Mouse (Mus musculus) liver, embryonic 15.5 days (tissue): ENCODE measurements around the gene Ccdc91. TPM values are rescaled to one million over a fixed set of nuclear protein-coding genes. Genes with fewer than 3 reads are reported as not detected.

Experiments
- ATAC-seq: fragments of 200-750 bp; cut with Nextera tagmentation; 2 replicates; pipeline ENCODE4 v1.8.0; 2017; ENCODE audit warnings: moderate number of reproducible peaks, mild to moderate bottlenecking, moderate library complexity; ENCODE audit not compliant: insufficient read depth
- H3K27ac ChIP-seq: fragments of 300-500 bp; sonication (generic); replicated peaks from 2 replicates; pipeline ENCODE4 v1.5.1; 2015; ENCODE audit warnings: mild to moderate bottlenecking, inconsistent platforms
- H3K27me3 ChIP-seq: fragments of 300-500 bp; sonication (generic); 2 replicates; pipeline ENCODE4 v1.6.1; 2015; ENCODE audit warnings: mild to moderate bottlenecking, inconsistent platforms
- H3K36me3 ChIP-seq: fragments of 300-500 bp; sonication (generic); replicated peaks from 2 replicates; pipeline ENCODE4 v1.6.1; 2015; ENCODE audit warnings: moderate library complexity, mild to moderate bottlenecking, inconsistent platforms
- H3K4me1 ChIP-seq: fragments of 300-500 bp; sonication (generic); replicated peaks from 2 replicates; pipeline ENCODE4 v1.6.1; 2015; ENCODE audit warnings: inconsistent platforms
- H3K4me2 ChIP-seq: fragments of 300-500 bp; sonication (generic); 2 replicates; pipeline ENCODE4 v1.6.1; 2015; ENCODE audit warnings: moderate library complexity, mild to moderate bottlenecking, inconsistent platforms
- H3K4me3 ChIP-seq: fragments of 300-500 bp; sonication (generic); replicated peaks from 2 replicates; pipeline ENCODE4 v1.5.1; 2015; ENCODE audit warnings: mild to moderate bottlenecking, inconsistent platforms
- H3K9ac ChIP-seq: fragments of 300-500 bp; sonication (generic); 2 replicates; pipeline ENCODE4 v1.6.1; 2015; ENCODE audit warnings: moderate library complexity, mild to moderate bottlenecking, inconsistent platforms
- H3K9me3 ChIP-seq: fragments of 300-500 bp; sonication (generic); replicated peaks from 2 replicates; pipeline ENCODE4 v1.6.1; 2016; ENCODE audit warnings: inconsistent platforms
- WGBS: fragments of 180-500 bp; shearing (Covaris S2); methylation state at CpG from one replicate; pipeline ENCODE4 v1.1.7; 2015; ENCODE audit warnings: mixed read lengths; ENCODE audit not compliant: insufficient replicate concordance; 5-methylcytosine and 5-hydroxymethylcytosine counted together
- polyA plus RNA-seq: library from polyadenylated mRNA; unstranded; fragments of >200 nt; fragmentation: Nextera tagmentation; extraction: Ambion mirVana; gene quantifications from 2 replicates; pipeline ENCODE4 v1.2.1, GENCODE M21; 2015

Gene Ccdc91
- polyA plus RNA-seq, 1 experiment from 2014 or later, result 5.5 TPM

DNA sequence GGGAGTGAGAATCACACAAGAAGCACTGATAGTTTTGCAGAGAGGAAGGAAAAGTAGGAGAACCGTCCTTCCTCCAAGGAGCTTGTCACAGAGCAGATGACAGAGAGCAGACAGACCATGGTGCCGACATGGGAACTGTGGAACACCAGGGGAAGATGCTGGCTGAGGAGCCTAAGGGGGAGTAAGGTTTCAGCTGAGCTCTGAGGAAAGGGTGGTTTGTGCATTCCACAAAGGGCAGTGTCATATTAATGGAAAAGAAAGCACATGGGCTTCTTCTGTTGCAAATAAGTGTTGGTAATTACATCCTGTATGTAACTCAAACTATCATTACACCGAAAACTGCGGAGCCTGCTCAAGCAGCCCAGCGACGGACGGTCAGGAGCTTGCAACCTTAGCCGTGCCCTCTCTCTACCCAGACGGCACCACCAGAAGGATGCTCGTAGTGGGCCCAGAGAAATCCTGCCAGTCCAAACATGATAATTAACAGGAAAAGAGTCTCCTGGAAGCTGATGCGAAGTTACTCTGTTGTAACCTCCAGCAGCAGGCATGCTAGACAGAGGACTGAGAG, 170.9 kb downstream of the Ccdc91 start:
- no peak overlapping the region for H3K4me3 ChIP-seq
- WGBS, result 72% methylated on average over 11 of the region's 11 CpGs
- H3K27me3 ChIP-seq, result no peaks in the 10 kb centered on the region
- H3K27ac ChIP-seq, result no peak overlapping the region
- no peak overlapping the region for H3K4me2 ChIP-seq
- H3K9me3 ChIP-seq, result no peaks in the 10 kb centered on the region
- no peak for ATAC-seq
- no peaks in the 10 kb centered on the region for H3K4me1 ChIP-seq
- H3K36me3 ChIP-seq, result no peaks in the 10 kb centered on the region
- H3K9ac ChIP-seq, result no peak overlapping the region

DNA sequence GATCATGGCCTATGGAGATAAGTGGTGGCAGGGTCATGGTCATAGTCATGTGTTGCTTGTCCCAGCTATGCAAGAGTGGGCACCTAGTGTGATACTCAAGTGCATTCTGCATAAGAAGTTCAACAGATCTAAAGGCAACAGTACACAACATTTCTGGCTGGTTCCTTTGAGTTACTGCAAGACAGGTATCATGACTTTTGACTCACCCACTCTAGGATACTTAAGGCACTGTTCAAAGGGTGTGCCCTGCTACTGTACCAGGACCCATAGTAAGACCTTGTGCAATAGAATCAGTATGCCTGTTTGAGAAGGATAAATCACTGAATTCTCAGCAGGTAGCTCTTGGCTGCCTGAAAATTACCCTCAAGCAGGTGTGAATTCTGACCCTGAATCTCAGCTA, 182.4 kb downstream of the Ccdc91 start:
- H3K4me1 ChIP-seq, result no peaks in the 10 kb centered on the region
- no peak overlapping the region for H3K4me2 ChIP-seq
- no peaks in the 10 kb centered on the region for H3K36me3 ChIP-seq
- H3K27ac ChIP-seq, result no peak overlapping the region
- H3K4me3 ChIP-seq, result no peak overlapping the region
- H3K9ac ChIP-seq, result no peak overlapping the region
- H3K27me3 ChIP-seq, result no peaks in the 10 kb centered on the region
- no peaks in the 10 kb centered on the region for H3K9me3 ChIP-seq
- no peak for ATAC-seq

DNA sequence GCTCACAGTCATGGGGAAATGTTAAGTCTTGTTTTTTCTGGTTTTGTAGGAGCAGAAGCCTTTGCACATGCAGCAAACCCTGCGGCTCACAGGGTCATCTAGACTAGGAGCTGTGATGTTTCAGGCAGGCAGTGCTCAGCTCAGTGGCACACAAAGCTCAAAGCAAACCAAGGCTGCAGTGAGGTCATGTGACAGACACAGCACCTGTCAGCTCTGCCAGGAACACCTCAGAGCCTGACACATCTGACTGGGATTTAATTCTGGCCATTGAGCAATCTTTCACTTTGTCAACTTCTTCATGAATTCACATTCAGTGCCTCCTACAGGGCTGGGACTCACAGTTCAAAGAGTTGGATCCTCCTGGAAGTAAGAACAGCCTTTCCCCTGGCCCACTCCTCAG, 185.1 kb downstream of the Ccdc91 start:
- no peaks in the 10 kb centered on the region for H3K9me3 ChIP-seq
- H3K4me3 ChIP-seq, result no peak overlapping the region
- no peak overlapping the region for H3K9ac ChIP-seq
- H3K4me2 ChIP-seq, result no peak overlapping the region
- 25% methylated on average over 1 of the region's 1 CpGs for WGBS
- H3K27me3 ChIP-seq, result no peaks in the 10 kb centered on the region
- ATAC-seq, result no peak
- no peaks in the 10 kb centered on the region for H3K4me1 ChIP-seq
- no peak overlapping the region for H3K27ac ChIP-seq
- no peaks in the 10 kb centered on the region for H3K36me3 ChIP-seq

DNA sequence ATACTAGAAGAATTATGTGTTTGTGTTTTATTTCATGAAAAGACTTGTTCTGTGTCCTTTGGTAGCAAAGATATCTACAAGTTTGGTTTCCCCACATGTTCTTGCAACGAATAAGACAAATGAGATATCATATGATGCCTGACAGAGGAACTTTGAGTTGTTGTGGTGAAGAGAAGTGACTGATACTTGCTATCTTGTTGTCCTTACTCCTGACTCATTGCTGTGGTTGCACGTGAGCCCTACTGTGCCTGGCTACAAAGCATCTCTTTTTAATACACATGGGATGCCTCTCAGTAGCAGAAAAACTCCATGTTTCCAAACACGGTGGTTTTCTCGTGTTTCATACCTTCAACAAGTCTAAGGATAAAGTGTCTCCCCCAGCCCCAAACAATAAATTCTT, 186.2 kb downstream of the Ccdc91 start:
- ATAC-seq, result no peak
- 41% methylated on average over 4 of the region's 4 CpGs for WGBS

DNA sequence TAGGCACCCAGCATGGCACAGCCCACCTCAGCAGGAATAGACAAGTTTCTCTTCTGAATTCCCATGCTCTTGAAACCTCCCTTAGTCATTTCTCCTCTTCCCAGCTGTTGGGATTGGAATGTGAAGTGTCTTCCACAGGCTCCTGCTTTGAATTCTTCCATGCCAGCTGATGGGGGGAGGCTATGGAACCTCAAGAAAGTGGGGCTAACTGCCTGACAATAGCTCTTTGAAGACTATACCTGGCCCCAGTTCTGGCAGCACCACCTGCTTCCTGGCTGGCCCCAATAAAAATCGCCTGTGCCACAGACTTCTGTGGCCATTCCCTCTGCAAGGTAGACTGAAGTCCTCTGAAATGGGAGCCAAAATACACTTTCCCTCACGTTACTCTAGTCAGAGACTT, 187.0 kb downstream of the Ccdc91 start:
- Histone ChIP-seq H3K4me1 (no peaks in the 10 kb centered on the region), H3K27ac (no peak overlapping the region), H3K9ac (no peak overlapping the region), H3K36me3 (no peaks in the 10 kb centered on the region), H3K4me3 (no peak overlapping the region), H3K27me3 (no peaks in the 10 kb centered on the region), H3K4me2 (no peak overlapping the region), H3K9me3 (no peaks in the 10 kb centered on the region)
- 36% methylated on average over 2 of the region's 2 CpGs for WGBS
- no peak for ATAC-seq

More for the DNA sequence above, 186.2 kb downstream of the Ccdc91 start:
- Histone ChIP-seq H3K9me3 (no peaks in the 10 kb centered on the region), H3K36me3 (no peaks in the 10 kb centered on the region), H3K27ac (no peak overlapping the region), H3K27me3 (no peaks in the 10 kb centered on the region), H3K4me3 (no peak overlapping the region), H3K4me2 (no peak overlapping the region), H3K4me1 (no peaks in the 10 kb centered on the region), H3K9ac (no peak overlapping the region)

DNA sequence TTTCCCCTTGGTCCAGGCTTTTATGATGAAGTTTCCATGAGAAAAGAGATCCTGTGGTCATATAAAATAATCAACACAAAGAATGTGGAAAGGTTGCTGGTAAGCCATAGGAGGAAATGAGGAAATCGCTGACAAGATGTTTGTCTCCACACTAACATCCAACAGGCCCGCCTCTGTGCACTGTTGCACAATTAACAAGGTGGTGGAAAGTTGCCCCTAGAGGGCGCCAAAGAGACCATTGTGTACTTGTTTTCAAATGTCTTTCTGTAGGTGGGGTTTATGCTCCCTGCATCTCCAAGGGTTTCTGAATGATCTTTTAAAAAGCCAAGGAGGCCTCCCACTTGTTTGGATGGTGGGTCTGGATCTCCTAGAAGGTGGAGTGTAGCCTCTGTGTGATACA, 188.7 kb downstream of the Ccdc91 start:
- Histone ChIP-seq H3K4me3 (no peak overlapping the region), H3K9ac (no peak overlapping the region), H3K9me3 (no peaks in the 10 kb centered on the region), H3K27me3 (no peaks in the 10 kb centered on the region), H3K36me3 (no peaks in the 10 kb centered on the region), H3K4me1 (no peaks in the 10 kb centered on the region), H3K27ac (no peak overlapping the region), H3K4me2 (no peak overlapping the region)
- WGBS, result 31% methylated on average over 3 of the region's 3 CpGs
- ATAC-seq, result no peak

DNA sequence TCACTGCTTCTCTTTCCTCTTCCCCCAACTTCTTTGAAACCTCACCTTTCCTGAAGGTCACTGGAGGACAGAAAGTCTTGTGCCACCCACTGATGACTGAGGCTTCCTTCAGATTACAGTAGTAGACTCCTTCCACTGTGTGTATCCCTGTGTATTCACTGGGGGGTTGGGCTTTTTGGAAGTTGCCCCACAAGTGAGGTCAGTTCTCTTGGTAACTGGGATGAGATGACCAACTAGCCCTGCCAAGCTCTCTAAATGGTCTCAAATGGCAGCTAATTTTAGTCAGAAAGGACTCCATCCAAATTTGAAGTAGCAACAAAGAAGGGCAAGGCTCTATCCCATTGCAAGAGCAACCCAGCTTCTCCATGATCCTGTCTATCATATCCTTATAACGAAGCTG, 195.7 kb downstream of the Ccdc91 start:
- 62% methylated on average over 1 of the region's 1 CpGs for WGBS
- Histone ChIP-seq H3K27ac (no peak overlapping the region), H3K27me3 (no peaks in the 10 kb centered on the region), H3K9ac (no peak overlapping the region), H3K4me1 (no peaks in the 10 kb centered on the region), H3K9me3 (no peaks in the 10 kb centered on the region), H3K36me3 (no peaks in the 10 kb centered on the region), H3K4me2 (no peak overlapping the region), H3K4me3 (no peak overlapping the region)
- no peak for ATAC-seq

DNA sequence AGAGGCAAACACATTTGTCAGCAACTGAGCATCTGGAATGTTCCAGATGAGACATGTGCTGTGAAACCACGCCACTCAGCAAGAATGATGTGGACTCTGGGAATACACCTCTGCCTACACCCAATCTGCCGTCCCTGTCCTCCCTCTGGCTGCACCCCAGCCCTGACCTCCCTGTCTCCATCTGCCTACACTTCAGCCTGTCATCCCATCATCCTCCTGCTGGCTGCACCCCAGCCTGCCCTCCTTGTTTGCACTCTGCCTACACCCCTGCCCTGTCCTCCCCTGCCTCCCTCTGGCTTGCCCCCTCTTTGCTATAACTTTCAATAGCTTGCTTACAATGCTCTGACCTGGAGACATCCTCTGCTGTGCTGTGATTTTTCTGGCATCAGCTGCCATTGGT, 196.9 kb downstream of the Ccdc91 start:
- Histone ChIP-seq H3K27me3 (no peaks in the 10 kb centered on the region), H3K27ac (no peak overlapping the region), H3K9me3 (no peaks in the 10 kb centered on the region), H3K9ac (no peak overlapping the region), H3K4me2 (no peak overlapping the region), H3K4me1 (no peaks in the 10 kb centered on the region), H3K36me3 (no peaks in the 10 kb centered on the region), H3K4me3 (no peak overlapping the region)
- 26% methylated on average over 2 of the region's 2 CpGs for WGBS
- ATAC-seq, result no peak

DNA sequence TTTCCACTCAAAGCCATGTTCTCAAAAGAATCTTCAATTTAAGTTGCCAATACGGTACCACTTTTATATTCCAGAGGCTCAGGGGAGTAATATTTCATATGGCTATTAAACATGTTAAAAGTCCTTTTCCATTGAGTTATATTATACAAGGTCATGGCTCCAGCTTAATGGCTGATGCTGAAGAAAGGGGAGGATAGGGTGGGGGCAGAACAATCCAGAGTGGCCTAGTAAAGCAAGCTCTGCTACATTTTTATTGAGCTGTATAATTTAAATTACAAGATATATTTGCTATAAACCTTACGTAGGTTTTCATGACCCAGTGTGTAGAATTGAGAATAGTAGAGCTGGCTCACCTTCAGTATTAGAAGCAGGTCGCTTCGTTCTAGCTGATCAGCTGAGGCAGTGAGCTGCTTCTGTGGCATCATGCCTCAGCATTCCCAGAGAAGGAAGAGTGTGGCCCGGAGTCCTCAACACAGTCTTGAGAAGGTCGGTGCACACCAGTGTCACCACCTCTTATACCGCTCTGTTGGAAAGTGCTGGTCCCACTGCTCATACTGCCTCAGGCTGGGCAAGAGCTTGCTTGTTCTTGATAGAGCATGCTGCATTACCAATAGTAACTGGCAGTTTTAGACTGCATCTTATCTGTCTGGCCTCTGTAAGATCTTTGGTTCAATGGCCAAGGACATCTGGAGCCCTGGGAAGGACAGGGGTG, 199.6 kb downstream of the Ccdc91 start:
- no peak overlapping the region for H3K9ac ChIP-seq
- no peak overlapping the region for H3K27ac ChIP-seq
- H3K4me1 ChIP-seq, result no peaks in the 10 kb centered on the region
- ATAC-seq, result no peak
- 61% methylated on average over 7 of the region's 7 CpGs for WGBS
- H3K27me3 ChIP-seq, result no peaks in the 10 kb centered on the region
- no peak overlapping the region for H3K4me2 ChIP-seq
- no peaks in the 10 kb centered on the region for H3K9me3 ChIP-seq
- no peaks in the 10 kb centered on the region for H3K36me3 ChIP-seq
- H3K4me3 ChIP-seq, result no peak overlapping the region

DNA sequence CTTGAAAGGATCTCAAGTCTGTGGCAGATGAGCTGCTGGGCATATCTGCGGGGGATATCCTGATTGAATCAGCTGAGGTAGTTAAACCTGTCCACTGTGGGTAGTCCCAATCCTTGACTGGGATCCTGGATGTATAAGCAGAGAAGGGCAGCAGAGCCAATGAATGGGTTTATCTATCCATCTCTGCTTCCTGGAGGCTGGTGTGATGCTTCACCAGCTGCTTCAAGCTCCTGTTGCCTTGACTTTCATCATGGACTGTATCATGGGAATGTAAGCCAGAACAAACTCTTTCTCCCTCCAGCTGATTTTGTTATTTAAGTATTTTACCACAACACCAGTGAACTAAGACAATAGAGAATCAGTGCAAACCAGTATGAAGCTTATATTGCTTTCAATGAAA, 200.6 kb downstream of the Ccdc91 start:
- WGBS, result 83% methylated on average over 1 of the region's 1 CpGs
- Histone ChIP-seq H3K36me3 (no peaks in the 10 kb centered on the region), H3K4me1 (no peaks in the 10 kb centered on the region), H3K27ac (no peak overlapping the region), H3K27me3 (no peaks in the 10 kb centered on the region), H3K4me2 (no peak overlapping the region), H3K9me3 (no peaks in the 10 kb centered on the region), H3K9ac (no peak overlapping the region), H3K4me3 (no peak overlapping the region)
- no peak for ATAC-seq
